Mouse (Mus musculus) heart, adult 2 months (tissue): ENCODE results near the gene Sema3f.

Experiments
- CTCF ChIP-seq: fragments of 200-600 bp; IDR thresholded peaks from 2 replicates; pipeline ENCODE4 v1.8.1; 2022; ENCODE audit warnings: antibody characterized with exemption, mild to moderate bottlenecking, moderate library complexity
- EP300 ChIP-seq: fragments of 200-500 bp; IDR thresholded peaks from 2 replicates; pipeline ENCODE4 v1.6.1; 2011; ENCODE audit warnings: low read depth, low read length, control low read depth; ENCODE audit not compliant: insufficient read depth
- POLR2A ChIP-seq: fragments of 200-500 bp; IDR thresholded peaks from 2 replicates; pipeline ENCODE4 v1.6.1; 2011; ENCODE audit warnings: mild to moderate bottlenecking, low read depth, low read length, control low read depth; ENCODE audit not compliant: insufficient read depth

- no peak for TF ChIP-seq POLR2A
- peak; percentile 94 for TF ChIP-seq CTCF
- TF ChIP-seq EP300: peak; percentile 70
These were observed 64.7 kb downstream of the Sema3f start for GRCm38 (mm10) chr9:107645577-107645976.
